Mouse (Mus musculus) limb, embryonic 11.5 days (tissue): ENCODE data around the gene Hils1. TPM values are rescaled to one million over a fixed set of nuclear protein-coding genes. Genes with fewer than 3 reads are reported as not detected.
"Not testable (repeated sequence)": the region's sequence is repeated elsewhere in the genome, so short reads cannot be mapped to it uniquely, and the experiment has no call there.

Experiments
- ATAC-seq: fragments of 200-750 bp; cut with Nextera tagmentation; 2 replicates; pipeline ENCODE4 v1.8.0; 2017; ENCODE audit warnings: low read depth; ENCODE audit not compliant: insufficient number of reproducible peaks, low FRiP score, low TSS enrichment
- DNase-seq: peaks from one replicate; pipeline ENCODE4 v3.0.0-alpha.2; 2015; ENCODE audit warnings: low spot score
- H3K27ac ChIP-seq: fragments of 300-500 bp; sonication (generic); replicated peaks from 2 replicates; pipeline ENCODE4 v1.5.1; 2014; ENCODE audit warnings: low read depth, mild to moderate bottlenecking, low read length
- H3K27me3 ChIP-seq: fragments of 300-500 bp; sonication (generic); 2 replicates; pipeline ENCODE4 v1.6.1; 2014; ENCODE audit warnings: mild to moderate bottlenecking, low read length, mixed read lengths; ENCODE audit not compliant: control insufficient read depth, insufficient read depth
- H3K36me3 ChIP-seq: fragments of 300-500 bp; sonication (generic); 2 replicates; pipeline ENCODE4 v1.6.1; 2014; ENCODE audit warnings: mild to moderate bottlenecking, low read length, moderate library complexity, mixed read lengths; ENCODE audit not compliant: control insufficient read depth, insufficient read depth
- H3K4me1 ChIP-seq: fragments of 300-500 bp; sonication (generic); 2 replicates; pipeline ENCODE4 v1.6.1; 2014; ENCODE audit warnings: low read length, mixed read lengths; ENCODE audit not compliant: control insufficient read depth, insufficient read depth
- H3K4me2 ChIP-seq: fragments of 300-500 bp; sonication (generic); 2 replicates; pipeline ENCODE4 v1.6.1; 2014; ENCODE audit warnings: low read depth, mild to moderate bottlenecking, moderate library complexity; ENCODE audit not compliant: severe bottlenecking
- H3K4me3 ChIP-seq: fragments of 300-500 bp; sonication (generic); 2 replicates; pipeline ENCODE4 v1.5.1; 2014; ENCODE audit warnings: low read depth, low read length
- H3K9ac ChIP-seq: fragments of 300-500 bp; sonication (generic); 2 replicates; pipeline ENCODE4 v1.6.1; 2014; ENCODE audit warnings: mild to moderate bottlenecking, low read length
- H3K9me3 ChIP-seq: fragments of 300-500 bp; sonication (generic); 2 replicates; pipeline ENCODE4 v1.6.1; 2016; ENCODE audit warnings: low read length; ENCODE audit not compliant: control insufficient read depth
- WGBS: fragments of 180-500 bp; shearing (Covaris S2); extraction: QIAGEN DNeasy Blood & Tissue Kit; methylation state at CpG from one replicate; pipeline ENCODE4 v1.1.7; 2014; 5-methylcytosine and 5-hydroxymethylcytosine counted together
- polyA plus RNA-seq: library from polyadenylated mRNA; unstranded; fragments of >200 nt; fragmentation: Nextera tagmentation; extraction: Ambion mirVana; gene quantifications from 2 replicates; pipeline ENCODE4 v1.2.1, GENCODE M21; 2014

The Hils1 gene
- polyA plus RNA-seq, 1 experiment from 2014 or later: not detected

- Histone ChIP-seq H3K4me2 (no peak overlapping the region), H3K27ac (no peak overlapping the region), H3K9me3 (no peaks in the 10 kb centered on the region), H3K27me3 (no peaks in the 10 kb centered on the region), H3K36me3 (no peaks in the 10 kb centered on the region), H3K4me1 (peaks cover 8% of the 10 kb centered on the region; the same call in 1 of the 2 replicates), H3K9ac (no peak overlapping the region), H3K4me3 (no peak overlapping the region)
- WGBS: 22% methylated on average over 8 of the region's 8 CpGs
- DNase-seq (no peak), ATAC-seq (no peak)
These were observed 9.1 kb upstream of the Hils1 start for GRCm38 (mm10) chr11:94958065-94958858.

GRCm38 (mm10) chr11:94962534-94963101, 4.8 kb upstream of the Hils1 start:
- 82% methylated on average over 5 of the region's 5 CpGs for WGBS
- no peak for ATAC-seq
- no peak overlapping the region for H3K4me2 ChIP-seq

GRCm38 (mm10) chr11:94968187-94968586, 794 bp downstream of the Hils1 start:
- 86% methylated on average over 7 of the region's 7 CpGs for WGBS
- Histone ChIP-seq H3K27ac (no peak overlapping the region), H3K9ac (no peak overlapping the region), H3K36me3 (no peaks in the 10 kb centered on the region), H3K27me3 (no peaks in the 10 kb centered on the region), H3K4me1 (no peaks in the 10 kb centered on the region), H3K4me3 (no peak overlapping the region), H3K9me3 (no peaks in the 10 kb centered on the region), H3K4me2 (no peak overlapping the region)
- ATAC-seq (no peak), DNase-seq (no peak)

More at GRCm38 (mm10) chr11:94962534-94963101, 4.8 kb upstream of the Hils1 start:
- no peak overlapping the region for H3K27ac ChIP-seq
- no peaks in the 10 kb centered on the region for H3K9me3 ChIP-seq
- H3K27me3 ChIP-seq: no peaks in the 10 kb centered on the region
- peaks cover 8% of the 10 kb centered on the region; the same call in 1 of the 2 replicates for H3K4me1 ChIP-seq
- H3K4me3 ChIP-seq: no peak overlapping the region
- H3K9ac ChIP-seq: no peak overlapping the region
- no peak for DNase-seq
- H3K36me3 ChIP-seq: no peaks in the 10 kb centered on the region

- H3K4me2 ChIP-seq, H3K4me1 ChIP-seq, H3K4me3 ChIP-seq, H3K27me3 ChIP-seq, H3K9me3 ChIP-seq, DNase-seq, ATAC-seq, H3K36me3 ChIP-seq, H3K9ac ChIP-seq, H3K27ac ChIP-seq: not testable (repeated sequence)
- 98% methylated on average over 4 of the region's 4 CpGs for WGBS
These were observed 2.3 kb downstream of the Hils1 start for GRCm38 (mm10) chr11:94969709-94970108.

GRCm38 (mm10) chr11:94970210-94970943, 3.0 kb downstream of the Hils1 start:
- ATAC-seq (no peak), DNase-seq (peak; percentile 80)

GRCm38 (mm10) chr11:94971895-94972615, 4.7 kb downstream of the Hils1 start:
- H3K27ac ChIP-seq: no peak overlapping the region
- no peaks in the 10 kb centered on the region for H3K9me3 ChIP-seq

More at GRCm38 (mm10) chr11:94970210-94970943, 3.0 kb downstream of the Hils1 start:
- WGBS: 66% methylated on average over 15 of the region's 15 CpGs
- H3K4me2 ChIP-seq: no peak overlapping the region
- H3K9ac ChIP-seq: no peak overlapping the region
- H3K36me3 ChIP-seq: no peaks in the 10 kb centered on the region
- H3K4me3 ChIP-seq: no peak overlapping the region
- H3K9me3 ChIP-seq: no peaks in the 10 kb centered on the region
- no peaks in the 10 kb centered on the region for H3K4me1 ChIP-seq
- no peaks in the 10 kb centered on the region for H3K27me3 ChIP-seq
- no peak overlapping the region for H3K27ac ChIP-seq

GRCm38 (mm10) chr11:94972887-94973286, 5.5 kb downstream of the Hils1 start:
- Histone ChIP-seq H3K27ac (no peak overlapping the region), H3K4me1 (no peaks in the 10 kb centered on the region), H3K4me2 (no peak overlapping the region), H3K9ac (no peak overlapping the region), H3K9me3 (no peaks in the 10 kb centered on the region), H3K27me3 (no peaks in the 10 kb centered on the region), H3K36me3 (no peaks in the 10 kb centered on the region), H3K4me3 (no peak overlapping the region)
- WGBS: 70% methylated on average over 5 of the region's 5 CpGs
- ATAC-seq (no peak), DNase-seq (no peak)

More at GRCm38 (mm10) chr11:94971895-94972615, 4.7 kb downstream of the Hils1 start:
- DNase-seq: no peak
- Histone ChIP-seq H3K4me2 (no peak overlapping the region), H3K9ac (no peak overlapping the region), H3K27me3 (no peaks in the 10 kb centered on the region), H3K4me1 (no peaks in the 10 kb centered on the region), H3K36me3 (no peaks in the 10 kb centered on the region), H3K4me3 (no peak overlapping the region)
- ATAC-seq: no peak
- 64% methylated on average over 16 of the region's 16 CpGs for whole genome bisulfite sequencing

GRCm38 (mm10) chr11:94973313-94973712, 5.9 kb downstream of the Hils1 start:
- H3K4me3 ChIP-seq: no peak overlapping the region
- H3K27ac ChIP-seq: no peak overlapping the region
- DNase-seq (no peak), ATAC-seq (no peak)
- H3K36me3 ChIP-seq: no peaks in the 10 kb centered on the region
- H3K9ac ChIP-seq: no peak overlapping the region
- H3K4me1 ChIP-seq: no peaks in the 10 kb centered on the region
- H3K4me2 ChIP-seq: no peak overlapping the region
- 53% methylated on average over 4 of the region's 4 CpGs for WGBS
- H3K27me3 ChIP-seq: no peaks in the 10 kb centered on the region
- no peaks in the 10 kb centered on the region for H3K9me3 ChIP-seq
